Mouse (Mus musculus) forebrain, embryonic 13.5 days (tissue): ENCODE measurements around the gene Fbxo36. TPM values are rescaled to one million over a fixed set of nuclear protein-coding genes. Genes with fewer than 3 reads are reported as not detected.

Experiments used
- ATAC-seq: fragments of 200-750 bp; cut with Nextera tagmentation; 2 replicates; pipeline ENCODE4 v1.8.0; 2017
- H3K27ac ChIP-seq: fragments of 300-500 bp; sonication (generic); 2 replicates; pipeline ENCODE4 v1.5.1; 2015; ENCODE audit warnings: inconsistent platforms, mild to moderate bottlenecking, moderate library complexity
- H3K27me3 ChIP-seq: fragments of 300-500 bp; sonication (generic); 2 replicates; pipeline ENCODE4 v1.6.1; 2015; ENCODE audit warnings: mild to moderate bottlenecking, inconsistent platforms
- H3K36me3 ChIP-seq: fragments of 300-500 bp; sonication (generic); 2 replicates; pipeline ENCODE4 v1.6.1; 2015; ENCODE audit warnings: mild to moderate bottlenecking, inconsistent platforms; ENCODE audit not compliant: poor library complexity, severe bottlenecking
- H3K4me1 ChIP-seq: fragments of 300-500 bp; sonication (generic); 2 replicates; pipeline ENCODE4 v1.6.1; 2015; ENCODE audit warnings: inconsistent platforms
- H3K4me2 ChIP-seq: fragments of 300-500 bp; sonication (generic); 2 replicates; pipeline ENCODE4 v1.6.1; 2015; ENCODE audit warnings: inconsistent platforms, mild to moderate bottlenecking, moderate library complexity
- H3K4me3 ChIP-seq: fragments of 300-500 bp; sonication (generic); 2 replicates; pipeline ENCODE4 v1.5.1; 2015; ENCODE audit warnings: mild to moderate bottlenecking, inconsistent platforms
- H3K9ac ChIP-seq: fragments of 300-500 bp; sonication (generic); 2 replicates; pipeline ENCODE4 v1.6.1; 2015; ENCODE audit warnings: mild to moderate bottlenecking, inconsistent platforms
- H3K9me3 ChIP-seq: fragments of 300-500 bp; sonication (generic); replicated peaks from 2 replicates; pipeline ENCODE4 v1.6.1; 2016; ENCODE audit warnings: inconsistent platforms
- WGBS: fragments of 180-500 bp; shearing (Covaris S2); methylation state at CpG from one replicate; pipeline ENCODE4 v1.1.7; 2015; 5-methylcytosine and 5-hydroxymethylcytosine counted together
- polyA plus RNA-seq: library from polyadenylated mRNA; unstranded; fragments of >200 nt; fragmentation: Nextera tagmentation; extraction: Ambion mirVana; gene quantifications from 2 replicates; pipeline ENCODE4 v1.2.1, GENCODE M21; 2015

Fbxo36 gene
- polyA plus RNA-seq, 1 experiment from 2014 or later: 9.7 TPM

DNA sequence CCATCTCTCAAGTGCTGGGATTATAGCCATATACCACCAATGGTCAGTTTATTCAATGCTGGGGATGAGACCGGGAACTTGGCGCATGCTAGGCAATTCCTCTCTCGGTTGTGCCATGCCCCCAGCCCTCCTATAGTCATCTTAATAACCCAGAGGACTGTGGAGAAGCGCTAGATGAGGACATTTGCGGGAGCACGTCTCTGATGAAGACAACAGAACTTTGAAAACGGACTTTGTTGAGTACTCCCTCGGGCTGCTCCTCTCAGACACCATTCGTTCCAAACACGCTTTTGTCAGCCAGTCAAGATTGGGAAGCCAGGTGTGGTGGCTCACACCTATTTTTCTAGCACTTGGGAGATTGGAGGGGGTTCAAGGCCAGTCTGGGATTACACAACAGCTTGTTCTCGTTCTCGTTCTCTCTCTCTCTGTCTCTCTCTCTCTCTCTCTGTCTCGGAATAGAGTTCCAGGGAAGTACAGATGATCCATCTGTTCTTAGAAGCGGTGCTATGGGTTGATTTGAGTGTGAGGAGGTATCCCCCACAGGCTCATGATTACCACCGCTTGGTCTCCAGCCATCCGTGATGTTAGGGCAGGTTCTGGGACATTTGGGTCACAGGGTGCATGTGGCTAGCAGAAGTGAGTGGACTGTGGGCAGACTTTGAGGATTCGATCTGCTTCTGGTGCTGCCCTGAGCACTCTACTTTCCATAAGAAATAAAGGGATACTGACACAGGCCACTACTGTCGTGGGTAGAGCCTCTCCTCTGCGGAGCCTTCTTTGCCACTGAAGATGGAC lies 97.3 kb downstream of the Fbxo36 start:
- no peak for ATAC-seq

DNA sequence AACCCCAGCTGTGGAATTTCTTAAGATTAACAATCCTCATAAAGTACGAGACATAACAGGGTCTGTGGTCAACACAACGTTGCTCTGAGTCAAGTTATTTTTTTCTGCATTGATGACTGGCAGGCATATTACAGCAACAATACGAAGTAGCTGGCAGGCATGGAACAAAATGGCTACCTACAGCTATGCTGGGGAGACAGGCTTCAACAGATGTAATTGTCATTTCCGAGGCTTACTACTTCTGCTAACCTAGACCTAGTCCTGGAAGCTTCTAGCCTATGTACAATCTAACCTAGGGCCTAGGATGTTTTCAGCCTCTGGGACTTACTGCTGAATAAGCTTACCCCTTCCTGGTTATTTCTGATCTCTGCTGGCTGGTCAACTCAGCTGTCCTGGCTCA lies 99.8 kb downstream of the Fbxo36 start:
- no peaks in the 10 kb centered on the region for H3K9me3 ChIP-seq
- H3K4me3 ChIP-seq: no peak overlapping the region
- H3K4me2 ChIP-seq: no peak overlapping the region
- 80% methylated on average over 4 of the region's 4 CpGs for WGBS
- H3K36me3 ChIP-seq: no peaks in the 10 kb centered on the region
- H3K27ac ChIP-seq: no peak overlapping the region
- no peak overlapping the region for H3K9ac ChIP-seq
- no peak for ATAC-seq
- peaks cover 6% of the 10 kb centered on the region for H3K4me1 ChIP-seq
- no peaks in the 10 kb centered on the region for H3K27me3 ChIP-seq

More for the DNA sequence above, 97.3 kb downstream of the Fbxo36 start:
- Histone ChIP-seq H3K27me3 (no peaks in the 10 kb centered on the region), H3K9me3 (no peaks in the 10 kb centered on the region), H3K4me2 (no peak overlapping the region), H3K36me3 (no peaks in the 10 kb centered on the region), H3K4me1 (peaks cover 10% of the 10 kb centered on the region), H3K9ac (no peak overlapping the region), H3K27ac (no peak overlapping the region), H3K4me3 (no peak overlapping the region)
- WGBS: 88% methylated on average over 19 of the region's 19 CpGs

- Histone ChIP-seq H3K4me2 (no peak overlapping the region), H3K27ac (no peak overlapping the region), H3K36me3 (no peaks in the 10 kb centered on the region), H3K9ac (no peak overlapping the region), H3K4me1 (peaks cover 5% of the 10 kb centered on the region), H3K4me3 (no peak overlapping the region), H3K27me3 (no peaks in the 10 kb centered on the region), H3K9me3 (no peaks in the 10 kb centered on the region)
- WGBS: 94% methylated on average over 2 of the region's 2 CpGs
- ATAC-seq: no peak
Observed at GRCm38 (mm10) chr1:84940322-84940721, 100.7 kb downstream of the Fbxo36 start.

DNA sequence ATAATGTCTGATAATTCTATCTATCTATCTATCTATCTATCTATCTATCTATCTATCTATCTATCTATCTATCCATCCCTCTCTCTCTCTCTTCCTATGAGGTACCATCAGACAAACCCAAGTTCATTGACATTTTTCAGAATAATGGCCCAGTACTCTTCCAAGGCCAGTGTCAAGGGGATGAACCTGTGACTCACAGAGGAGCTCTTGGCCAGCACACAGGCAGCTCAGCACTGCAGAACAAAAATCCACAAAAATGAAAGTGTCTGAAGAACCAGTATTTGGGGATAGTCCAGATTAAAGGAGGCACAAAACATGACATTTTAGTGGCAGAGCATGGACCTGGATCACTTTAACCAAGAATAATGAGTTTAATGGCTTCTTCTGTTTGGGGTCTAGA lies 103.0 kb downstream of the Fbxo36 start:
- no peak overlapping the region for H3K4me3 ChIP-seq
- H3K9me3 ChIP-seq: no peaks in the 10 kb centered on the region
- H3K27me3 ChIP-seq: no peaks in the 10 kb centered on the region
- H3K4me2 ChIP-seq: no peak overlapping the region
- H3K4me1 ChIP-seq: no peaks in the 10 kb centered on the region
- no peak for ATAC-seq
- H3K36me3 ChIP-seq: no peaks in the 10 kb centered on the region
- no peak overlapping the region for H3K27ac ChIP-seq
- H3K9ac ChIP-seq: no peak overlapping the region

DNA sequence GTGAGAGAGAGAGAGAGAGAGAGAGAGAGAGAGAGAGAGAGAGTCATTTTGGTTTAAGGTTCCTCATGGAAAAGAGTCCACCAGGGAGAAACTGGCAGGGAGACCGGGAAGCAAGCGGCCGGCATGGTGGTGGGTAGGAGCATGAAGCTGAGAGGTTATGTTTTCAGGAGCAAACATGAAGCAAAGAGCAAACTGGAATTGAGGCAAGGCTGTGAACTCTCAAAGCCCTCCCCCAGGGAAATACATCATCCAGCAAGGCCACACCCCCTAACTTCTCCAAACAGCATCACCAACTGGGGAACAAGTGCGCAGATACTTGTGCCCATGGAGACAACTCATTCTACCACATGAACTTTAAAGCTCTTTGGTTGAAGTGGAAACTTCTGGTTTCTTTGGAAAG lies 103.9 kb downstream of the Fbxo36 start:
- Histone ChIP-seq H3K4me3 (no peak overlapping the region), H3K9me3 (no peaks in the 10 kb centered on the region), H3K4me2 (no peak overlapping the region), H3K27me3 (no peaks in the 10 kb centered on the region), H3K9ac (no peak overlapping the region), H3K4me1 (no peaks in the 10 kb centered on the region), H3K36me3 (no peaks in the 10 kb centered on the region), H3K27ac (no peak overlapping the region)
- 98% methylated on average over 4 of the region's 4 CpGs for whole genome bisulfite sequencing
- ATAC-seq: no peak

GRCm38 (mm10) chr1:84945950-84946349 lies 106.3 kb downstream of the Fbxo36 start:
- WGBS: 94% methylated on average over 3 of the region's 3 CpGs
- ATAC-seq: no peak
- H3K9me3 ChIP-seq: no peaks in the 10 kb centered on the region
- H3K27me3 ChIP-seq: no peaks in the 10 kb centered on the region
- no peaks in the 10 kb centered on the region for H3K36me3 ChIP-seq
- no peaks in the 10 kb centered on the region for H3K4me1 ChIP-seq
- H3K4me3 ChIP-seq: no peak overlapping the region
- H3K4me2 ChIP-seq: no peak overlapping the region
- no peak overlapping the region for H3K27ac ChIP-seq
- no peak overlapping the region for H3K9ac ChIP-seq

- Histone ChIP-seq H3K4me2 (no peak overlapping the region), H3K27me3 (no peaks in the 10 kb centered on the region), H3K27ac (no peak overlapping the region), H3K9ac (no peak overlapping the region), H3K36me3 (no peaks in the 10 kb centered on the region), H3K9me3 (no peaks in the 10 kb centered on the region), H3K4me1 (no peaks in the 10 kb centered on the region), H3K4me3 (no peak overlapping the region)
- no peak for ATAC-seq
- WGBS: 66% methylated on average over 2 of the region's 2 CpGs
Observed at GRCm38 (mm10) chr1:84947390-84947789, 107.7 kb downstream of the Fbxo36 start.

Other genes with a start within 250 kb of the Fbxo36 start
- 98.5 and 115 TPM in 2 replicates for gene Dner, start 143.6 kb upstream of the Fbxo36 start, polyA plus RNA-seq
- gene Trip12, start 675 bp downstream of the Fbxo36 start, polyA plus RNA-seq: 66.3 and 74.0 TPM in 2 replicates
- gene Slc16a14, start 95.3 kb downstream of the Fbxo36 start, polyA plus RNA-seq: 10.9 and 15.6 TPM in 2 replicates